Mouse (Mus musculus) ES-E14 (cell line): Measurements from ENCODE around the gene Itgbl1.

Source experiments
- HCFC1 ChIP-seq: IDR thresholded peaks from 2 replicates; pipeline ENCODE4 v1.6.1; 2012; ENCODE audit warnings: low read length, inconsistent platforms, borderline replicate concordance; ENCODE audit not compliant: insufficient read depth
- MAFK ChIP-seq: IDR thresholded peaks from 2 replicates; pipeline ENCODE4 v1.6.1; 2014; ENCODE audit warnings: mild to moderate bottlenecking, low read depth, low read length, inconsistent platforms; ENCODE audit not compliant: insufficient read depth
- ZC3H11A ChIP-seq: IDR thresholded peaks from 2 replicates; pipeline ENCODE4 v1.6.1; 2012; ENCODE audit warnings: low read depth, mild to moderate bottlenecking, inconsistent platforms, low read length, borderline replicate concordance

DNA sequence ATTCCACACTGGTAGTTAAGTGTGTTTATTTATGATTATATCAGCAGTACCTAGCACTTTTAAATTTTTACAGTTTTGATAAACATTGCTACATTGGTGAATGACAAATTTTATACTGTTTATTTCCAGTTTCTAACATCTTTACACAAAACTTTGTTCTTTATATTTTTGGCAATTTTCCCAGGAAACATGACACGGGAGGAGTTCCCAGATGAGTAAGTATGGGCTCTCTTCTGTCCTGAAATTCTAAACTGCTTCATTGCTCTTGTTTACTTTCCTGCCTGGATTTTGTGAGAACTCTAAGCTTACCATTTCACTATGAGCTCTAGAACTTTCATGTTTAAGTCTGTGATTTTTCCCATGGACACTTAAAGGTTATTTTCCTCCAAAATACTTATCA lies 82.3 kb downstream of the Itgbl1 start:
- TF ChIP-seq HCFC1: no peak
- TF ChIP-seq ZC3H11A: no peak
- TF ChIP-seq MAFK: no peak
